Mouse (Mus musculus): ENCODE results near the gene Col4a4. TPM values are rescaled to one million over a fixed set of nuclear protein-coding genes. Genes with fewer than 3 reads are reported as not detected.

Gene Col4a4
- polyA plus RNA-seq, 1 experiment: 0.23 TPM

GRCm38 (mm10) chr1:82554889-82555288 is 31.8 kb downstream of the Col4a4 start:
- Histone ChIP-seq H3K4me1 (ENCODE audit: control insufficient read depth, insufficient read depth, low read length) (no peaks in the 10 kb centered on the region), H3K4me3 (ENCODE audit: insufficient read depth, low read length) (no peak overlapping the region), H3K27ac (ENCODE audit: insufficient read depth, low read length) (no peak overlapping the region)
- no peak for TF ChIP-seq POLR2A (IDR thresholded peaks at IDR 0.05; ENCODE audit: extremely low read depth, insufficient read depth, low read length)
- TF ChIP-seq CTCF (IDR thresholded peaks at IDR 0.05; ENCODE audit: extremely low read depth, insufficient read depth, low read length): no peak

- peak; percentile 70 for TF ChIP-seq CTCF (IDR thresholded peaks at IDR 0.05; ENCODE audit: extremely low read depth, insufficient read depth, low read length)
- no peak for TF ChIP-seq POLR2A (IDR thresholded peaks at IDR 0.05; ENCODE audit: extremely low read depth, insufficient read depth, low read length)
- no peak overlapping the region for H3K4me3 ChIP-seq (ENCODE audit: insufficient read depth, low read length)
- H3K27ac ChIP-seq (ENCODE audit: insufficient read depth, low read length): no peak overlapping the region
- no peaks in the 10 kb centered on the region for H3K4me1 ChIP-seq (ENCODE audit: control insufficient read depth, insufficient read depth, low read length)
Measured at GRCm38 (mm10) chr1:82554443-82554850, 32.2 kb downstream of the Col4a4 start.

GRCm38 (mm10) chr1:82545199-82545960 is 41.3 kb downstream of the Col4a4 start:
- no peak overlapping the region for H3K27ac ChIP-seq (ENCODE audit: insufficient read depth, low read length)
- TF ChIP-seq CTCF (IDR thresholded peaks at IDR 0.05; ENCODE audit: extremely low read depth, insufficient read depth, low read length): no peak
- TF ChIP-seq POLR2A (IDR thresholded peaks at IDR 0.05; ENCODE audit: extremely low read depth, insufficient read depth, low read length): no peak
- H3K4me1 ChIP-seq (ENCODE audit: control insufficient read depth, insufficient read depth, low read length): no peaks in the 10 kb centered on the region
- H3K4me3 ChIP-seq (ENCODE audit: insufficient read depth, low read length): no peak overlapping the region

GRCm38 (mm10) chr1:82544419-82545185 is 42.0 kb downstream of the Col4a4 start:
- TF ChIP-seq CTCF (IDR thresholded peaks at IDR 0.05; ENCODE audit: extremely low read depth, insufficient read depth, low read length) (no peak), POLR2A (IDR thresholded peaks at IDR 0.05; ENCODE audit: extremely low read depth, insufficient read depth, low read length) (no peak)
- H3K27ac ChIP-seq (ENCODE audit: insufficient read depth, low read length): no peak overlapping the region
- no peaks in the 10 kb centered on the region for H3K4me1 ChIP-seq (ENCODE audit: control insufficient read depth, insufficient read depth, low read length)
- H3K4me3 ChIP-seq (ENCODE audit: insufficient read depth, low read length): no peak overlapping the region

GRCm38 (mm10) chr1:82543934-82544333 is 42.7 kb downstream of the Col4a4 start:
- TF ChIP-seq CTCF (IDR thresholded peaks at IDR 0.05; ENCODE audit: extremely low read depth, insufficient read depth, low read length) (no peak), POLR2A (IDR thresholded peaks at IDR 0.05; ENCODE audit: extremely low read depth, insufficient read depth, low read length) (no peak)
- Histone ChIP-seq H3K4me3 (ENCODE audit: insufficient read depth, low read length) (no peak overlapping the region), H3K27ac (ENCODE audit: insufficient read depth, low read length) (no peak overlapping the region), H3K4me1 (ENCODE audit: control insufficient read depth, insufficient read depth, low read length) (no peaks in the 10 kb centered on the region)

GRCm38 (mm10) chr1:82540056-82540455 is 46.6 kb downstream of the Col4a4 start:
- Histone ChIP-seq H3K4me3 (ENCODE audit: insufficient read depth, low read length) (no peak overlapping the region), H3K4me1 (ENCODE audit: control insufficient read depth, insufficient read depth, low read length) (no peaks in the 10 kb centered on the region), H3K27ac (ENCODE audit: insufficient read depth, low read length) (no peak overlapping the region)
- TF ChIP-seq CTCF (IDR thresholded peaks at IDR 0.05; ENCODE audit: extremely low read depth, insufficient read depth, low read length) (no peak), POLR2A (IDR thresholded peaks at IDR 0.05; ENCODE audit: extremely low read depth, insufficient read depth, low read length) (no peak)

GRCm38 (mm10) chr1:82537848-82538247 is 48.8 kb downstream of the Col4a4 start:
- H3K4me3 ChIP-seq (ENCODE audit: insufficient read depth, low read length): no peak overlapping the region
- no peaks in the 10 kb centered on the region for H3K4me1 ChIP-seq (ENCODE audit: control insufficient read depth, insufficient read depth, low read length)
- TF ChIP-seq CTCF (IDR thresholded peaks at IDR 0.05; ENCODE audit: extremely low read depth, insufficient read depth, low read length) (no peak), POLR2A (IDR thresholded peaks at IDR 0.05; ENCODE audit: extremely low read depth, insufficient read depth, low read length) (no peak)
- H3K27ac ChIP-seq (ENCODE audit: insufficient read depth, low read length): no peak overlapping the region

GRCm38 (mm10) chr1:82536515-82537174 is 50.0 kb downstream of the Col4a4 start:
- TF ChIP-seq CTCF (IDR thresholded peaks at IDR 0.05; ENCODE audit: extremely low read depth, insufficient read depth, low read length) (no peak), POLR2A (IDR thresholded peaks at IDR 0.05; ENCODE audit: extremely low read depth, insufficient read depth, low read length) (no peak)
- Histone ChIP-seq H3K27ac (ENCODE audit: insufficient read depth, low read length) (no peak overlapping the region), H3K4me1 (ENCODE audit: control insufficient read depth, insufficient read depth, low read length) (no peaks in the 10 kb centered on the region), H3K4me3 (ENCODE audit: insufficient read depth, low read length) (no peak overlapping the region)

- Histone ChIP-seq H3K27ac (ENCODE audit: insufficient read depth, low read length) (no peak overlapping the region), H3K4me3 (ENCODE audit: insufficient read depth, low read length) (no peak overlapping the region), H3K4me1 (ENCODE audit: control insufficient read depth, insufficient read depth, low read length) (no peaks in the 10 kb centered on the region)
- TF ChIP-seq POLR2A (IDR thresholded peaks at IDR 0.05; ENCODE audit: extremely low read depth, insufficient read depth, low read length): no peak
- no peak for TF ChIP-seq CTCF (IDR thresholded peaks at IDR 0.05; ENCODE audit: extremely low read depth, insufficient read depth, low read length)
Measured at GRCm38 (mm10) chr1:82527931-82528330, 58.7 kb downstream of the Col4a4 start.
